Mouse (Mus musculus) G1E (cell line): ENCODE data around the gene Psme2.

ENCODE experiments used
- CTCF ChIP-seq: IDR thresholded peaks from 2 replicates; pipeline ENCODE4 v1.5.1; 2012; ENCODE audit warnings: low read depth, low read length, inconsistent platforms, mixed read lengths
- GATA1 ChIP-seq: IDR thresholded peaks from 2 replicates; pipeline ENCODE4 v1.6.1; 2012; ENCODE audit warnings: borderline replicate concordance, low read length, inconsistent platforms, mixed read lengths
- GATA2 ChIP-seq: IDR thresholded peaks from 2 replicates; pipeline ENCODE4 v1.6.1; 2012; ENCODE audit warnings: low read depth, low read length, inconsistent platforms, borderline replicate concordance
- TAL1 ChIP-seq: conservative IDR thresholded peaks from 2 replicates; pipeline ENCODE4 v1.6.1; 2012; ENCODE audit warnings: low read depth, low read length, inconsistent platforms, mixed read lengths

DNA sequence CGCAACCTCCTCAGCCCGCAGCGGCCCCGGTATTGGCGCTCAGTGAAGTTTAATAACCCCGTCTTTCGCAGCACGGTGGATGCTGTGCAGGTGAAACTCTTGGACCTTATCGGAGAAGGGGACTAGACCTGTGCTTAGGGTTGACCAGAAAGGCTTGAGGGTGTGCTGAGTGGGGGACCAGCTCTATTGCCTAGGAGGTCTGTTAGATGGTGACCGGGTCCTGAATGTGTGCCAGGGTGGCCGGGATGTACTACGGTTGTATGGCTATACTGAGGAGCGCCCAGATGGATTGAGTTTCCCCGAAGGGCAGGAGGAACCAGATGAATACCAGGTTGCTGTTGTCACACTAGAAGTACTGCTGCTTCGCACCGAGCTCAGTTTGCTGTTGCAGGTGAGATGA is 1.3 kb upstream of the Psme2 start:
- TF ChIP-seq CTCF (no peak), GATA1 (no peak), TAL1 (no peak), GATA2 (no peak)
